Mouse (Mus musculus) kidney, adult 2 months (tissue): ENCODE measurements at regions not wholly inside any gene's neighbourhood (a gene's known extent, or its start where the extent isn't known, plus 50 kb on each side); places are given as distances from the start of the nearest gene placed in this dataset.

Source experiments
- CTCF ChIP-seq: fragments of 200-500 bp; conservative IDR thresholded peaks from 2 replicates; pipeline ENCODE4 v1.5.1; 2011; ENCODE audit warnings: low read depth, mild to moderate bottlenecking, control low read depth, low read length, moderate library complexity, mixed read lengths; ENCODE audit not compliant: insufficient read depth, insufficient read length
- POLR2A ChIP-seq: fragments of 200-500 bp; IDR thresholded peaks from one replicate; pipeline ENCODE4 v1.6.1; 2011; ENCODE audit warnings: low read depth, low read length, control low read depth

- TF ChIP-seq CTCF = no peak
- no peak for TF ChIP-seq POLR2A
Observed at GRCm38 (mm10) chr13:78795228-78795627, 595.7 kb upstream of the Nr2f1 start.
